Mouse (Mus musculus) midbrain, embryonic 12.5 days (tissue): ENCODE data around the gene Inf2. TPM values are rescaled to one million over a fixed set of nuclear protein-coding genes. Genes with fewer than 3 reads are reported as not detected.

ENCODE experiments used
- ATAC-seq: fragments of 200-750 bp; cut with Nextera tagmentation; 2 replicates; pipeline ENCODE4 v1.8.0; 2017; ENCODE audit warnings: low read depth, moderate TSS enrichment, moderate library complexity; ENCODE audit not compliant: low FRiP score
- H3K27ac ChIP-seq: fragments of 300-500 bp; sonication (generic); replicated peaks from 2 replicates; pipeline ENCODE4 v1.5.1; 2016; ENCODE audit warnings: mild to moderate bottlenecking
- H3K27me3 ChIP-seq: fragments of 300-500 bp; sonication (generic); 2 replicates; pipeline ENCODE4 v1.6.1; 2016; ENCODE audit warnings: mild to moderate bottlenecking
- H3K36me3 ChIP-seq: fragments of 300-500 bp; sonication (generic); 2 replicates; pipeline ENCODE4 v1.6.1; 2016
- H3K4me1 ChIP-seq: fragments of 300-500 bp; sonication (generic); 2 replicates; pipeline ENCODE4 v1.6.1; 2016
- H3K4me2 ChIP-seq: fragments of 300-500 bp; sonication (generic); replicated peaks from 2 replicates; pipeline ENCODE4 v1.6.1; 2016; ENCODE audit warnings: mild to moderate bottlenecking, moderate library complexity
- H3K4me3 ChIP-seq: fragments of 300-500 bp; sonication (generic); 2 replicates; pipeline ENCODE4 v1.5.1; 2016; ENCODE audit warnings: mild to moderate bottlenecking
- H3K9ac ChIP-seq: fragments of 300-500 bp; sonication (generic); replicated peaks from 2 replicates; pipeline ENCODE4 v1.6.1; 2016; ENCODE audit warnings: mild to moderate bottlenecking, moderate library complexity
- H3K9me3 ChIP-seq: fragments of 300-500 bp; sonication (generic); 2 replicates; pipeline ENCODE4 v1.6.1; 2016; ENCODE audit warnings: mild to moderate bottlenecking
- WGBS: fragments of 180-500 bp; shearing (Covaris S2); methylation state at CpG from one replicate; pipeline ENCODE4 v1.1.7; 2016; 5-methylcytosine and 5-hydroxymethylcytosine counted together
- polyA plus RNA-seq: library from polyadenylated mRNA; unstranded; fragments of >200 nt; fragmentation: Nextera tagmentation; extraction: Ambion mirVana; gene quantifications from 2 replicates; pipeline ENCODE4 v1.2.1, GENCODE M21; 2016

The Inf2 gene
- polyA plus RNA-seq, 1 experiment from 2014 or later, result 1.3 TPM

GRCm38 (mm10) chr12:112599942-112600611 lies 11.5 kb downstream of the Inf2 start:
- 86% methylated on average over 30 of the region's 30 CpGs for WGBS
- no peak overlapping the region for H3K27ac ChIP-seq
- no peak for ATAC-seq

GRCm38 (mm10) chr12:112604022-112604421 lies 15.4 kb downstream of the Inf2 start:
- no peak overlapping the region for H3K27ac ChIP-seq
- 90% methylated on average over 5 of the region's 5 CpGs for WGBS
- no peaks in the 10 kb centered on the region for H3K9me3 ChIP-seq
- no peak overlapping the region for H3K4me2 ChIP-seq
- peaks cover 4% of the 10 kb centered on the region; the same call in 1 of the 2 replicates for H3K27me3 ChIP-seq
- H3K4me1 ChIP-seq, result no peaks in the 10 kb centered on the region; the same call in 1 of the 2 replicates
- H3K9ac ChIP-seq, result no peak overlapping the region
- ATAC-seq, result no peak
- H3K36me3 ChIP-seq, result no peaks in the 10 kb centered on the region
- H3K4me3 ChIP-seq, result no peak overlapping the region

More at GRCm38 (mm10) chr12:112599942-112600611, 11.5 kb downstream of the Inf2 start:
- no peak overlapping the region for H3K9ac ChIP-seq
- no peak overlapping the region for H3K4me2 ChIP-seq
- H3K4me3 ChIP-seq, result no peak overlapping the region
- H3K4me1 ChIP-seq, result peaks cover 4% of the 10 kb centered on the region
- no peaks in the 10 kb centered on the region for H3K36me3 ChIP-seq
- no peaks in the 10 kb centered on the region for H3K9me3 ChIP-seq
- peaks cover 4% of the 10 kb centered on the region; the same call in 1 of the 2 replicates for H3K27me3 ChIP-seq

GRCm38 (mm10) chr12:112604709-112605649 lies 16.4 kb downstream of the Inf2 start:
- Histone ChIP-seq H3K4me3 (no peak overlapping the region), H3K4me2 (no peak overlapping the region), H3K36me3 (no peaks in the 10 kb centered on the region), H3K27ac (no peak overlapping the region), H3K4me1 (no peaks in the 10 kb centered on the region; the same call in 1 of the 2 replicates), H3K9me3 (no peaks in the 10 kb centered on the region), H3K27me3 (peaks cover 4% of the 10 kb centered on the region; the same call in 1 of the 2 replicates), H3K9ac (no peak overlapping the region)
- 62% methylated on average over 20 of the region's 20 CpGs for WGBS
- peak; percentile 47 for ATAC-seq

- no peak overlapping the region for H3K4me2 ChIP-seq
- H3K4me3 ChIP-seq, result no peak overlapping the region
- no peaks in the 10 kb centered on the region for H3K36me3 ChIP-seq
- H3K27ac ChIP-seq, result no peak overlapping the region
- ATAC-seq, result peak; percentile 56; the same call in 1 of the 2 replicates
- WGBS, result 47% methylated on average over 6 of the region's 6 CpGs
- no peaks in the 10 kb centered on the region; the same call in 1 of the 2 replicates for H3K4me1 ChIP-seq
- no peak overlapping the region for H3K9ac ChIP-seq
- no peaks in the 10 kb centered on the region for H3K9me3 ChIP-seq
- peaks cover 4% of the 10 kb centered on the region; the same call in 1 of the 2 replicates for H3K27me3 ChIP-seq
Observed at GRCm38 (mm10) chr12:112605766-112606165, 17.2 kb downstream of the Inf2 start.

- Histone ChIP-seq H3K27me3 (peaks cover 4% of the 10 kb centered on the region; the same call in 1 of the 2 replicates), H3K4me1 (no peaks in the 10 kb centered on the region; the same call in 1 of the 2 replicates), H3K4me2 (no peak overlapping the region), H3K27ac (no peak overlapping the region), H3K9ac (no peak overlapping the region), H3K9me3 (no peaks in the 10 kb centered on the region), H3K36me3 (no peaks in the 10 kb centered on the region), H3K4me3 (no peak overlapping the region)
- no peak for ATAC-seq
- WGBS, result 81% methylated on average over 6 of the region's 6 CpGs
Observed at GRCm38 (mm10) chr12:112606998-112607397, 18.4 kb downstream of the Inf2 start.

GRCm38 (mm10) chr12:112609031-112609430 lies 20.4 kb downstream of the Inf2 start:
- H3K4me1 ChIP-seq, result no peaks in the 10 kb centered on the region; the same call in 1 of the 2 replicates
- H3K27me3 ChIP-seq, result peaks cover 4% of the 10 kb centered on the region; the same call in 1 of the 2 replicates
- 89% methylated on average over 10 of the region's 10 CpGs for WGBS
- no peak overlapping the region for H3K9ac ChIP-seq
- H3K9me3 ChIP-seq, result no peaks in the 10 kb centered on the region
- H3K4me2 ChIP-seq, result no peak overlapping the region
- H3K36me3 ChIP-seq, result no peaks in the 10 kb centered on the region
- H3K4me3 ChIP-seq, result no peak overlapping the region
- no peak overlapping the region for H3K27ac ChIP-seq
- ATAC-seq, result no peak

GRCm38 (mm10) chr12:112616668-112617067 lies 28.1 kb downstream of the Inf2 start:
- no peak for ATAC-seq
- H3K27ac ChIP-seq, result no peak overlapping the region
- no peaks in the 10 kb centered on the region for H3K9me3 ChIP-seq
- WGBS, result 60% methylated on average over 9 of the region's 9 CpGs
- no peaks in the 10 kb centered on the region for H3K36me3 ChIP-seq
- no peak overlapping the region for H3K4me2 ChIP-seq
- H3K27me3 ChIP-seq, result peaks cover 51% of the 10 kb centered on the region
- H3K9ac ChIP-seq, result no peak overlapping the region
- peaks cover 15% of the 10 kb centered on the region; the same call in 1 of the 2 replicates for H3K4me1 ChIP-seq
- H3K4me3 ChIP-seq, result no peak overlapping the region

- Histone ChIP-seq H3K9me3 (no peaks in the 10 kb centered on the region), H3K4me1 (peaks cover 15% of the 10 kb centered on the region; the same call in 1 of the 2 replicates), H3K27me3 (peaks cover 56% of the 10 kb centered on the region), H3K36me3 (no peaks in the 10 kb centered on the region), H3K4me3 (no peak overlapping the region), H3K4me2 (no peak overlapping the region), H3K27ac (no peak overlapping the region), H3K9ac (no peak overlapping the region)
- WGBS, result 89% methylated on average over 11 of the region's 11 CpGs
- no peak for ATAC-seq
Observed at GRCm38 (mm10) chr12:112617184-112617583, 28.6 kb downstream of the Inf2 start.

- no peak overlapping the region for H3K4me3 ChIP-seq
- H3K27ac ChIP-seq, result no peak overlapping the region
- no peak overlapping the region for H3K9ac ChIP-seq
- 12% methylated on average over 8 of the region's 8 CpGs for WGBS
- no peaks in the 10 kb centered on the region for H3K36me3 ChIP-seq
- no peak overlapping the region for H3K4me2 ChIP-seq
- ATAC-seq, result peak; percentile 57
- H3K4me1 ChIP-seq, result peaks cover 15% of the 10 kb centered on the region; the same call in 1 of the 2 replicates
- H3K9me3 ChIP-seq, result no peaks in the 10 kb centered on the region
- H3K27me3 ChIP-seq, result peaks cover 64% of the 10 kb centered on the region
Observed at GRCm38 (mm10) chr12:112617898-112618380, 29.4 kb downstream of the Inf2 start.

- no peak for ATAC-seq
- Histone ChIP-seq H3K27me3 (peaks cover 70% of the 10 kb centered on the region), H3K4me1 (peaks cover 20% of the 10 kb centered on the region; the same call in 1 of the 2 replicates), H3K27ac (no peak overlapping the region), H3K9ac (peak overlapping the region; percentile 66; the same call in 1 of the 2 replicates), H3K36me3 (no peaks in the 10 kb centered on the region), H3K9me3 (no peaks in the 10 kb centered on the region), H3K4me2 (peak overlapping the region; percentile 95), H3K4me3 (peak overlapping the region; percentile 52)
- WGBS, result 24% methylated on average over 13 of the region's 13 CpGs
Observed at GRCm38 (mm10) chr12:112618981-112619685, 30.5 kb downstream of the Inf2 start.

GRCm38 (mm10) chr12:112619686-112620353 lies 31.2 kb downstream of the Inf2 start, which contains the start of gene Adssl1:
TSS of gene Adssl1 (plus strand) at chr12:112620045.
- peak; percentile 39 for ATAC-seq
- peak within 1 kb of the TSS; percentile 52 for H3K4me3 ChIP-seq
- peaks cover 70% of the 10 kb centered on the region for H3K27me3 ChIP-seq
- no peaks in the 10 kb centered on the region for H3K9me3 ChIP-seq
- H3K9ac ChIP-seq, result peak within 1 kb of the TSS; percentile 66
- under 1% methylated on average over 56 of the region's 56 CpGs for WGBS
- peaks cover 20% of the 10 kb centered on the region; the same call in 1 of the 2 replicates for H3K4me1 ChIP-seq
- no peak within 1 kb of the TSS for H3K27ac ChIP-seq
- no peaks in the 10 kb centered on the region for H3K36me3 ChIP-seq
- H3K4me2 ChIP-seq, result peak within 1 kb of the TSS; percentile 95
